Mouse (Mus musculus): Measurements from ENCODE around the gene 5330417C22Rik.

GRCm38 (mm10) chr3:108554111-108554561 lies 17.8 kb upstream of the 5330417C22Rik start:
- no peak for TF ChIP-seq POLR2A (IDR thresholded peaks at IDR 0.05; ENCODE audit: control insufficient read depth, low read depth, low read length)
- no peak for TF ChIP-seq CTCF (IDR thresholded peaks at IDR 0.05; ENCODE audit: control insufficient read depth, insufficient read depth, insufficient replicate concordance, low read depth, low read length)
